Mouse (Mus musculus) right cerebral cortex, postnatal 36 days (tissue): Measurements from ENCODE around the gene Arhgef17.

Source experiments
- DNase-seq, 2 experiments: peaks; one replicate each; pipeline ENCODE4 v3.0.0; 2022; ENCODE audit warnings: low spot score in 2 of 2, mixed read lengths in 1 of 2

Gene Arhgef17

GRCm38 (mm10) chr7:100916526-100916925 lies 15.4 kb downstream of the Arhgef17 start:
- no peak for DNase-seq

- DNase-seq, result no peak
These were observed 16.7 kb downstream of the Arhgef17 start for GRCm38 (mm10) chr7:100915204-100915603.

DNA sequence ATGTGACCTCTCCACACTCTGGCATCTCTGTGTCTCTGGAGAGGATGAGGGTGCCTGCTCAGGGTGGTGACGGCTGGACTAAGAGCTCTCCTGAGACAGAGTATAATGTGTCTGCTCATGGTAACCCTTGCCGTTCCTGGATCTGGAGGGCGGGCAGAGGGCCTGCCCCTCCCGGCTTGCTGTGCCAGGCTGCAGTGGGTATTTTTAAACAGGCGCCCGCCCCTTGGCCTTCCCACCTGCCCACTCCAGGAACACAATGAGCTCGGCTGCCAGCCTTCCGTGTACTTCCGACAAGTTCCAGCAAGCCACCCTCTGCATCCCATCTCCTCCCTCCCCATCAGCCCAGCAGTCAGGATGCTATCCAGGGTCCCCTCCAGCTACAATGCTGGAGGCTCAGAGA lies 20.1 kb downstream of the Arhgef17 start:
- no peak for DNase-seq

GRCm38 (mm10) chr7:100911246-100911770 lies 20.6 kb downstream of the Arhgef17 start:
- no peak for DNase-seq

DNA sequence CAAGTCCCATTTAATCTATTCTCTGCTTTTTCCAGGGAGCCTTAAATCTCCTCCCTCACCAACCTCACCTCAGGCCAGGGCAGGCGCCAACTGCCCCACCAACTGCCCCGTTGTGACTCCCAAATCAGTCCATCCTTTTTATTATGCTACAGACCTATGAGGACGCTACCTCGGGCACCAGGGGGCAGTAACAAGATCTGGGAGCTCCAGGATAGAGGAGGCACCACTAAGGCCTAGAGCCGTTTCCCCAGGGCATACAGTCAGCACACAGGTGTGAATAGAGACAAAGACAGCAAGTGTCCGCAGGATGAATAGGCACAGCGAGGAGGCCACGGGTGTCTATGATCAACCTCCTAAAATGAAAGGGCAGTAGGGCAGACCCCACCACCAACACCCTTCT lies 23.3 kb downstream of the Arhgef17 start:
- DNase-seq, result no peak

DNA sequence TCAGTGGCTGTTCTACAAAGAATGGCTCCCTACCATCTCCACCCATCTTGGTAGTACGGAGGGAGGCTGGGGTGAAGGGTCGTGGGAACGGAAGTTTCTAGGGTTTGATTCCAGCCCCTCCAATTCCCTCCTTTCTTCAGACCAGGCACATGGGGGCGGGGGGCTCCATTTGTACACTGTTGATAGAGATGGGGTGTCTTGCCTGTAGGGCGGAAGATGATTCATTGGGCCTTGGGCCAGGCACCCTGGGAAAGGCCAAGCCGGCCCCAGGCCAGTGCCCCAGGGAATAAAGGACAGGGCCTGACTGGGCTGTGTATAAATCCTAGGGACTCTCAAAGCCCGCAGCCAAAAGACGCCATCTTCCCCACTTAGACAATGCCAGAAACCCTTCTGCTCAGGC lies 23.8 kb downstream of the Arhgef17 start:
- DNase-seq, result no peak

GRCm38 (mm10) chr7:100907231-100907630 lies 24.7 kb downstream of the Arhgef17 start:
- DNase-seq, result peak; percentile 66 to 77

DNA sequence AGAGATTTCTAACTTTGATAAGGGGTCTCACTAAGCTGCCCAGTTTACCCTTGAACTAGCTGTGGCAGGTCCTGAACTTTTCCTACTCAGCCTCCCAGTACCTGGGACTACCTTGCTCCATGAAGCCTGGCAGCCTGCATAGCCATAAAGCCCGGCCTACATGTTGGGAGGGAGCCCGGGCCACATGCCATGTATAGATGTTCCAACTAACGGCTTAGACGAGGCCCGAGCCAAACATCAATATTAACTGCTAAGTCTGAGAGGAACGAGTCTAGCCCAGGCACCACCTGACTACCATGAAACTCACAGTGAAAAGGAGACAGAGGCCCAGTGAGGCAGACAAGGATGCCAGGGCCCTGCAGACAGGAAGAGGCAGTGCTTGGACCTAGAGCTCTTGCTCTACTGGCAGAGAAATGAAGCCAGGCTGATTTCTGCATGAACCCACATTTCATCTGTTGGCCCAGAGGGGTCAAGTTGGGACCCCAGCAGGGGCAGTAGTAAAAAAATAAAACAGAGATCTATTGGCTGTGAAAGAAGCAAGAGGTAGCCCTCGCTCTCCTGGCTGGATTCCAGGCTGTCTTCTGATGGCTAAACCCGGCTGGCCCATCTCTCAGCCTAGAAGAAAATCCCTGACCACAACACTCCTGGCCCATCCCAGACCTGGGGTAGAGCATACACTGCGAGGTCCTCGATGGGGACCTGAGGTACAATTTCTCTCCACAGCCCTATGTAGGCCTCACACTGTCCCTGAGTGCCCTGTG lies 25.7 kb downstream of the Arhgef17 start:
- DNase-seq, result no peak

- no peak for DNase-seq
These were observed 26.9 kb downstream of the Arhgef17 start for GRCm38 (mm10) chr7:100905037-100905436.

GRCm38 (mm10) chr7:100904612-100905011 lies 27.3 kb downstream of the Arhgef17 start:
- no peak for DNase-seq

GRCm38 (mm10) chr7:100902451-100903137 lies 29.3 kb downstream of the Arhgef17 start:
- DNase-seq, result no peak

- no peak for DNase-seq
These were observed 34.1 kb downstream of the Arhgef17 start for GRCm38 (mm10) chr7:100897828-100898227.

DNA sequence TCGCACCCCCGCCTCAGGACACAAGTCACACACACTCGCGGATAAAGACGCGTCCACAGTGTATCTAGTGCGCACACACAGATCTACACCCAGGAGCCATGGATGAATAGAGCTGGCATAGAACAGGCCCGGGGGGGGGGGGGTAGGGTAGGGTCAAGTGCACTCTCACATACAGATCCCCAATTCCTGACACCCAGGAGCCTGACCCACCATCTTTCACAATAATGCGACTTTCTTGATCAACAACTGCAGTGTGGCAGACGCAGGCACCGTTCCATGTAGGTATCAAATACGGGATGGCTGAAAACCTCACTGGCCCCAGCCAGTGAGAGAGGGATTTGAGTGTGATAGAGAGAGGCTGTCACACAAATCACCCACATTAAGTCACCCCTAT lies 37.1 kb downstream of the Arhgef17 start:
- no peak for DNase-seq

GRCm38 (mm10) chr7:100894057-100894832 lies 37.7 kb downstream of the Arhgef17 start:
- DNase-seq, result peak; percentile 53 to 60

DNA sequence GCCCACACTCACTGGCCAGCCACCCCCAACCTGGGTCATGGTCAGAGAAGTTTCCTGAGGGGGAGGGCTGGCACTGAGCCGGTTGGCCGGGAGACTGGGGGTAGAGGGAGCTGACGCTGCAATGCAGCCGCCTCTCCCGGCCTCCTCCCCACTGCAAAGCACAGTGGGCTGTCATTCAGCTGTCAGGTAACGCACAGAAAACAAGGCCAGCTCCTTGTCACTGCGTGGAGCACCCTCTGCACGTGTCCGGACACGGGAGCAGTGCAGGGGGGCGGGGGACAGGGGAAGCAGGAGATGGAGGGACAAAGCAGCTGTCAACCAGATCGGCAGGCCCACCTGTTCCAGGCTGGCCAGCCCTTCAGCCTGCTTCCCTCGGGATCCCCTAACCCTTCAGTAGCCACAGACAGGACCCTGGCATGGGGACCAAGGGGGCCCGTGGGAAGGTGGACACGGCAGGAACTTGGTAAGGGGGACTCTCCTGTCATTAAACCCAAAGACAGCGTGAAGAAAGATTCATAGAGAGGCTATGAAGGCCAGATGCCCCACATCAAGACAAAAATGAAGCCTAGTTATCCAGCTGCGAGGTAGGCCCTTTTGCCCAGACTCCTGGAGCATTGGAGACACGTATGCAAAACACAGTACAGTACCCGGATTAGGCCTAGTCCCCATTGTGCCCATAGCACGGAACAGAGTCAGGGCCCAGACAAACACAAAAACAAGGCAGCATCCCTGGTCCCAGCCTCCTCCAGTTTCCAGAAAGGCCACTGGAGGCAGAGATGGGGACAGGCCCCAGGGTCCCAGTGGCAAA lies 38.5 kb downstream of the Arhgef17 start:
- DNase-seq, result peak; percentile 51 to 62

DNA sequence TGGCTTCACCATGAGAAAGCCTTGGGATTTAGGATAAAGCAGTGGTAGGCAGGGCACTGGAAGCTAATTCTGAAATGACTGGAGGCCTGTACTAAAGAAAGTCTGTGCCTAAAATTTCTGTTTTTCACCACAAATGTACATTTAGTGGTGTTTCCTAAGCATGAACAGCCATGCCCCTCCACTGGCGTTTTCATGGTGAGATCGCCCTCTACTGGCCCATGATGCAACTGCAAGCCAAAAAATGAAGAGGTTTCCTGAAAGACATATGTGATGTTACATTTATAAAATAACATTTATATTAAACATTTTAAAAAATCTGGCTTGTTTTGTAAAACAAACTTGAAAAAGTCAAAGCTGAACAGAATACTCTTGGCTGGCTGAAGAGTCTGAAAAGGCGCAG lies 45.4 kb downstream of the Arhgef17 start:
- no peak for DNase-seq

DNA sequence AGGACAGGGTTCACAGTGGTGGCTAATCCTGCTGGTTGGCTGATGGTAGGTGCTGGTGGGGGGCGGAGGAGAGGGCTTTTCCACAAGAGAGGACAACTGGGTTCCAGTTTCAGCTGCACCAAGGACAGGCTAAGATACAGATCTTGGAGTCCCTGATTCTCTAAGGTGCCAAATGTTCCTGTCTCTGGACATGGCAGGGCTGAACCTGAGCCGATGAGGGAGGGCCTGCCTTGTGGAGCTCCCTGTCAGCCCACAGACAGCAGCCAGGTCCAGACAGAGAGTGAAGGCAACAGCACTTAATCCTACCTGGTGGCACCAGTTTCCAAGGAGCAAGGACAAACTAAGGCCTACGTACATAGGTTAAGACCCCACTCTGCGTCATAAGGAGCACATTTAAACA lies 47.4 kb downstream of the Arhgef17 start:
- no peak for DNase-seq

GRCm38 (mm10) chr7:100881950-100882349 lies 50.0 kb downstream of the Arhgef17 start:
- no peak for DNase-seq

- DNase-seq, result no peak
These were observed 50.4 kb downstream of the Arhgef17 start for GRCm38 (mm10) chr7:100881531-100881930.

- DNase-seq, result no peak
These were observed 52.3 kb downstream of the Arhgef17 start for GRCm38 (mm10) chr7:100879595-100879994.

GRCm38 (mm10) chr7:100876771-100877170 lies 55.1 kb downstream of the Arhgef17 start:
- DNase-seq, result no peak
